Mouse (Mus musculus) WW6 (cell line): Measurements from ENCODE around the gene H2al1h.
"Not testable (repeated sequence)": the region's sequence is repeated elsewhere in the genome, so short reads cannot be mapped to it uniquely, and the experiment has no call there.

Source experiments
- DNase-seq: peaks from one replicate; pipeline ENCODE4 v3.0.0-alpha.2; 2013; ENCODE audit warnings: low read depth, low spot score

Gene H2al1h

DNA sequence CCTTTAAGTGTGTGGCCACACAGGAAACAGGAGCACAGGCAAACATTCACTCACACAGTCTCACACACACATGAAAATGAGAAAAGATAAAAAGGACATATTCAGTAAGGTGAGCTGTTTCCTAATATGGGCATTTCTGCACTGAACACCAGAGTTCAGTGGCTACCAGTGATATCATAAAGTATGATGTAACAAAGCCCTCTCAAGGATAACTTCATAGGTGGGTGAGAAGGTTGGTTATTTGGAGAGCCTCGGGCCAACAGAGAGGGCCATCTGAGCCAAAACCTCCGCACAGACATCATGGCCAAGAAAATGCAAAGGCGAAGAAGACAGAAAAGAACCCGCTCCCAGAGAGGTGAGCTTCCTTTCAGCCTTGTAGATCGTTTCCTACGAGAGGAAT is at the start of gene H2al1h:
TSS of gene H2al1h (plus strand) at position 301 of the 400 bp plus-strand sequence.
- not testable (repeated sequence) for DNase-seq

DNA sequence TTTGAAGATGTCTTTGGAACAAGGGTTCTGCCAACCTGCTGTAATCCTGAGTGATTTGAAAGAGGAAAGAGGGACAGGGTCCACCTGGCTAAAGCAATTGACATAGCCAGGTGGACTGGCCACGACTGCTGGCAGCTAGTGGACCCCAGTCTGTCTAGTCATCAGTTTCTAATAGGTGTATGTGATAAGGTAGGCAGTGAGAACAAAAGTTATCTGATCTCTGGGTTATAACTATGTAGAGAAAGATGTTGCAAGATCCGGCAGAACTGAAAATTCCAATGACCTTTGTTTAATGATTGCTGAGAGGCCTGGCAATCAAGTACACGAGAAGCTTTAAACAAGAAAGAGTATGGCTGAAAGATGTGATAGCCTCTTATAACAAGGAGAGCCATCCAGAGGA is 48.1 kb upstream of the H2al1h start:
- no peak for DNase-seq

- DNase-seq: no peak
These were observed 44.2 kb upstream of the H2al1h start for GRCm38 (mm10) chrX:11277083-11277482.

GRCm38 (mm10) chrX:11280741-11281140 is 40.6 kb upstream of the H2al1h start:
- DNase-seq: no peak

GRCm38 (mm10) chrX:11288306-11288882 is 32.9 kb upstream of the H2al1h start:
- DNase-seq: no peak

DNA sequence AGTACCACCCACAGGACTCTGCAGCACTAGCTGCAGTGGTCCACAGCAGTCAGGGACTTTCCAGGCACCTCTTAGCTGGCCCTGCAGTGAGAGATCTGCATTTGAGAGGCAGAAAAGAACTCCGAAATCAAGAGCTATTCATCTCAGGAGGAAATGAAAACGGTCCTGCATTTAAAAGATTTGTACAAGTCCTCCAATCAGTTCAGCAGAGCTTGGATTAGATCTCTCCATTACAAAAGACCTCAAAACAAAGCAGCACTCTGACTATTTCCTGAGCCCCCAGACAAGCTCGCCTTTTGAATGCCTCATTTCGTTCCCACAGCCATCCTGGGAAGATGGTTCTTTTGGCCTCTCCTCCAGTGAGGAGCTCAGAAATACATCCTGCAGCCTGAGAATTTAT is 32.0 kb upstream of the H2al1h start:
- DNase-seq: no peak

DNA sequence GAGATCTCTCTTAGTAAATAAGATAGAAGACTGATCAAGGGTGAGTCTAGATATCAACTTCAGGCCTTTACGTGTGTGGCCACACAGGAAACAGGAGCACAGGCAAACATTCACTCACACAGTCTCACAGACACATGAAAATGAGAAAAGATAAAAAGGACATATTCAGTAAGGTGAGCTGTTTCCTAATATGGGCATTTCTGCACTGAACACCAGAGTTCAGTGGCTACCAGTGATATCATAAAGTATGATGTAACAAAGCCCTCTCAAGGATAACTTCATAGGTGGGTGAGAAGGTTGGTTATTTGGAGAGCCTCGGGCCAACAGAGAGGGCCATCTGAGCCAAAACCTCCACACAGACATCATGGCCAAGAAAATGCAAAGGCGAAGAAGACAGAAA is 22.3 kb upstream of the H2al1h start, which contains the start of gene H2al1a:
TSS of gene H2al1a (plus strand) at position 301 of the 400 bp plus-strand sequence.
- not testable (repeated sequence) for DNase-seq

DNA sequence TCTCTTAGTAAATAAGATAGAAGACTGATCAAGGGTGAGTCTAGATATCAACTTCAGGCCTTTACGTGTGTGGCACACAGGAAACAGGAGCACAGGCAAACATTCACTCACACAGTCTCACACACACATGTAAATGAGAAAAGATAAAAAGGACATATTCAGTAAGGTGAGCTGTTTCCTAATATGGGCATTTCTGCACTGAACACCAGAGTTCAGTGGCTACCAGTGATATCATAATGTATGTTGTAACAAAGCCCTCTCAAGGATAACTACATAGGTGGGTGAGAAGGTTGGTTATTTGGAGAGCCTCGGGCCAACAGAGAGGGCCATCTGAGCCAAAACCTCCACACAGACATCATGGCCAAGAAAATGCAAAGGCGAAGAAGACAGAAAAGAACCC is 19.2 kb upstream of the H2al1h start, which contains the start of gene H2al1b:
TSS of gene H2al1b (plus strand) at position 301 of the 400 bp plus-strand sequence.
- not testable (repeated sequence) for DNase-seq

DNA sequence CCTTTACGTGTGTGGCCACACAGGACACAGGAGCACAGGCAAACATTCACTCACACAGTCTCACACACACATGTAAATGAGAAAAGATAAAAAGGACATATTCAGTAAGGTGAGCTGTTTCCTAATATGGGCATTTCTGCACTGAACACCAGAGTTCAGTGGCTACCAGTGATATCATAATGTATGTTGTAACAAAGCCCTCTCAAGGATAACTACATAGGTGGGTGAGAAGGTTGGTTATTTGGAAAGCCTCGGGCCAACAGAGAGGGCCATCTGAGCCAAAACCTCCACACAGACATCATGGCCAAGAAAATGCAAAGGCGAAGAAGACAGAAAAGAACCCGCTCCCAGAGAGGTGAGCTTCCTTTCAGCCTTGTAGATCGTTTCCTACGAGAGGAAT is 15.9 kb upstream of the H2al1h start, which contains the start of gene H2al1c:
TSS of gene H2al1c (plus strand) at position 301 of the 400 bp plus-strand sequence.
- not testable (repeated sequence) for DNase-seq

- not testable (repeated sequence) for DNase-seq
These were observed 12.8 kb upstream of the H2al1h start, which contains the start of gene H2al1d for GRCm38 (mm10) chrX:11308524-11308923. TSS of gene H2al1d (plus strand) at chrX:11308824.

GRCm38 (mm10) chrX:11311634-11312033 is 9.7 kb upstream of the H2al1h start, which contains the start of gene H2al1e:
TSS of gene H2al1e (plus strand) at chrX:11311934.
- not testable (repeated sequence) for DNase-seq

DNA sequence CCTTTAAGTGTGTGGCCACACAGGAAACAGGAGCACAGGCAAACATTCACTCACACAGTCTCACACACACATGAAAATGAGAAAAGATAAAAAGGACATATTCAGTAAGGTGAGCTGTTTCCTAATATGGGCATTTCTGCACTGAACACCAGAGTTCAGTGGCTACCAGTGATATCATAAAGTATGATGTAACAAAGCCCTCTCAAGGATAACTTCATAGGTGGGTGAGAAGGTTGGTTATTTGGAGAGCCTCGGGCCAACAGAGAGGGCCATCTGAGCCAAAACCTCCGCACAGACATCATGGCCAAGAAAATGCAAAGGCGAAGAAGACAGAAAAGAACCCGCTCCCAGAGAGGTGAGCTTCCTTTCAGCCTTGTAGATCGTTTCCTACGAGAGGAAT is 6.4 kb upstream of the H2al1h start, which contains the start of gene H2al1f:
TSS of gene H2al1f (plus strand) at position 301 of the 400 bp plus-strand sequence.
- not testable (repeated sequence) for DNase-seq

DNA sequence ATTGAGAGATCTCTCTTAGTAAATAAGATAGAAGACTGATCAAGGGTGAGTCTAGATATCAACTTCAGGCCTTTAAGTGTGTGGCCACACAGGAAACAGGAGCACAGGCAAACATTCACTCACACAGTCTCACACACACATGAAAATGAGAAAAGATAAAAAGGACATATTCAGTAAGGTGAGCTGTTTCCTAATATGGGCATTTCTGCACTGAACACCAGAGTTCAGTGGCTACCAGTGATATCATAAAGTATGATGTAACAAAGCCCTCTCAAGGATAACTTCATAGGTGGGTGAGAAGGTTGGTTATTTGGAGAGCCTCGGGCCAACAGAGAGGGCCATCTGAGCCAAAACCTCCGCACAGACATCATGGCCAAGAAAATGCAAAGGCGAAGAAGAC is 3.3 kb upstream of the H2al1h start, which contains the start of gene H2al1g:
TSS of gene H2al1g (plus strand) at position 301 of the 400 bp plus-strand sequence.
- not testable (repeated sequence) for DNase-seq

DNA sequence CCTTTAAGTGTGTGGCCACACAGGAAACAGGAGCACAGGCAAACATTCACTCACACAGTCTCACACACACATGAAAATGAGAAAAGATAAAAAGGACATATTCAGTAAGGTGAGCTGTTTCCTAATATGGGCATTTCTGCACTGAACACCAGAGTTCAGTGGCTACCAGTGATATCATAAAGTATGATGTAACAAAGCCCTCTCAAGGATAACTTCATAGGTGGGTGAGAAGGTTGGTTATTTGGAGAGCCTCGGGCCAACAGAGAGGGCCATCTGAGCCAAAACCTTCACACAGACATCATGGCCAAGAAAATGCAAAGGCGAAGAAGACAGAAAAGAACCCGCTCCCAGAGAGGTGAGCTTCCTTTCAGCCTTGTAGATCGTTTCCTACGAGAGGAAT is 3.1 kb downstream of the H2al1h start, which contains the start of gene H2al1i:
TSS of gene H2al1i (plus strand) at position 301 of the 400 bp plus-strand sequence.
- DNase-seq: not testable (repeated sequence)

DNA sequence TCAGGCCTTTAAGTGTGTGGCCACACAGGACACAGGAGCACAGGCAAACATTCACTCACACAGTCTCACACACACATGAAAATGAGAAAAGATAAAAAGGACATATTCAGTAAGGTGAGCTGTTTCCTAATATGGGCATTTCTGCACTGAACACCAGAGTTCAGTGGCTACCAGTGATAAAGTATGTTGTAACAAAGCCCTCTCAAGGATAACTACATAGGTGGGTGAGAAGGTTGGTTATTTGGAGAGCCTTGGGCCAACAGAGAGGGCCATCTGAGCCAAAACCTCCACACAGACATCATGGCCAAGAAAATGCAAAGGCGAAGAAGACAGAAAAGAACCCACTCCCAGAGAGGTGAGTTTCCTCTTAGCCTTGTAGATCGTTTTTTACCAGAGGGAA is 6.2 kb downstream of the H2al1h start, which contains the start of gene H2al1j:
TSS of gene H2al1j (plus strand) at position 301 of the 400 bp plus-strand sequence.
- not testable (repeated sequence) for DNase-seq

DNA sequence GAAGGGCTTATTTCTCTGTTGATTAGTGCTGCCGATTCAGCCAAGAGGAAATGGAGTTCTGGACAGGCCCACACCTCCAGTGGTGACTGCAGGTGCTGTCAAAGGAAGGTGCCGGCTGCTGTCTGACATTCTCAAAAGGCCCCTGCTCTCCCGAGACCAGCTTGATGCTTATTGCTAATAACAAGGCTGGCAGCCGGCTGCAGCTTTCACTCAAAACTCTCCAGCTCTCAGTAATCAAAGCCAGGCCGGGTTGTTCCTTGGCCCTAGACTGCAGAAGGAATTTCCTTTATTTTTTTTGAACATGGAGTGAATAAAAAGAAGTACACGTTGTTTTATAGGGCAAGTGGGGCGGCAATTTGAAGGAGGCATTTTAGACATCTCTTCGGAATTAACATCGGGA is 24.5 kb downstream of the H2al1h start:
- no peak for DNase-seq

- DNase-seq: no peak
These were observed 25.5 kb downstream of the H2al1h start for GRCm38 (mm10) chrX:11346756-11347155.

DNA sequence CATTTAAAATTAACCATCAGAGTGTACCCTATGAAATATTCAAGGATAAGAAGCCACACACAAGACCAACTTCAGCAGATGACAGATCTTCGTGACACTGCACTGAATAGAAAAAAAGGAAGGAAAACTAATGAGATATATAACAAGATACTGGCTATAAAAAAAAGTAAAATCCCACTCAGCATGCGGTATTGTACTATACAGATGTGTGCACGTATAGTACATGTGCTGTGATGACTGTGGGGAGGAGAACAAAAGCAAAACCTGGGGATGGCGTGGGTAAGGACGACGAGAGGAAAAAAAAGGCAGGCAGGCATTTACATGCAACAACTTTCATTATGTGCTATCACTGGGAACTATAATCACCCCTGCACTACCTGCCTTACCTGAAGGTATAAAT is 39.5 kb downstream of the H2al1h start:
- no peak for DNase-seq

- no peak for DNase-seq
These were observed 40.0 kb downstream of the H2al1h start for GRCm38 (mm10) chrX:11361261-11361660.

DNA sequence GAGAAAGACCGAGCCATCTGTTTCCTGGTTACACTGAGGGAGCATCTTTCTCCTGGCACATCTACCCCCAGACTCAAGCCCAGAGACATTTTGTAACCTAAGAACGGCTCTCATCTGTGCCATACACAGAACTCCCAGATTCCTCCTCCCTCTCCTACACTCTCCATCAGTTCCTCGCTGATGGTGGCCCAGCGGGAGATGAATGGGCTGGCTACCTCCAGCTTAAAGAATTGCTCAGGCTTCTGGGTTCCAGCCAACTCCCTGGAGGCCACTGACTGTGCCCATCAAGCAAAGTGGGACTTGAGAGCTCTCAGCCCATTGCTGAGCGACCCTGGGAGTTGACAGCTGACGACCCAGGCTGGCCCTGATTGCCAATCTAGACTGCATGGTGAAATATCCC is 42.6 kb downstream of the H2al1h start:
- DNase-seq: no peak

- no peak for DNase-seq
These were observed 43.9 kb downstream of the H2al1h start for GRCm38 (mm10) chrX:11365151-11365550.
